Mouse (Mus musculus) CH12.LX (cell line): ENCODE data around the gene Fam84b. TPM values are rescaled to one million over a fixed set of nuclear protein-coding genes. Genes with fewer than 3 reads are reported as not detected.

Experiments
- DNase-seq: peaks from one replicate; pipeline ENCODE4 v3.0.0-alpha.2; 2013; ENCODE audit errors: extremely low read depth
- H3K27ac ChIP-seq: 2 replicates; pipeline ENCODE4 v1.5.1; 2012; ENCODE audit warnings: low read depth, mild to moderate bottlenecking, control low read depth, moderate library complexity; ENCODE audit not compliant: insufficient read depth
- H3K27me3 ChIP-seq: replicated peaks from 2 replicates; pipeline ENCODE3; 2012; ENCODE audit warnings: inconsistent platforms
- H3K36me3 ChIP-seq, 2 experiments: replicated peaks in 1 of 2; 2 replicates each; pipeline versions ENCODE3 to v1.6.1; 2012; ENCODE audit warnings: inconsistent platforms in 1 of 2, low read length in 1 of 2, mild to moderate bottlenecking in 1 of 2, mixed read lengths in 1 of 2, moderate library complexity in 1 of 2; ENCODE audit not compliant: control insufficient read depth in 1 of 2, insufficient read depth in 1 of 2
- H3K4me1 ChIP-seq, 2 experiments: 2 replicates each; pipeline ENCODE4 v1.6.1; 2012; ENCODE audit warnings: inconsistent platforms in 1 of 2, moderate library complexity in 1 of 2; ENCODE audit not compliant: insufficient read depth in 2 of 2, control insufficient read depth in 1 of 2
- H3K4me2 ChIP-seq: 2 replicates; pipeline ENCODE4 v1.6.1; 2012; ENCODE audit warnings: low read depth, mild to moderate bottlenecking, control low read depth; ENCODE audit not compliant: poor library complexity, insufficient read depth, severe bottlenecking
- H3K4me3 ChIP-seq, 3 experiments: fragments of 150-350 bp in 1 of 3; sonication (generic) in 1 of 3; replicated peaks in 1 of 3; 2 replicates each; pipeline versions ENCODE3 to v1.5.1; 2011 to 2012; ENCODE audit warnings: low read depth in 2 of 3, low read length in 2 of 3, mild to moderate bottlenecking in 2 of 3, moderate library complexity in 2 of 3, control low read depth in 1 of 3, improper control_type of control experiment in 1 of 3, inconsistent platforms in 1 of 3, mixed read lengths in 1 of 3; ENCODE audit not compliant: poor library complexity in 1 of 3
- H3K79me2 ChIP-seq: replicated peaks from 2 replicates; pipeline ENCODE4 v1.6.1; 2012; ENCODE audit warnings: mild to moderate bottlenecking, moderate library complexity; ENCODE audit not compliant: control insufficient read depth, poor library complexity, insufficient read depth, severe bottlenecking; ENCODE audit errors: extremely low read depth
- H3K9ac ChIP-seq: 2 replicates; pipeline ENCODE4 v1.6.1; 2012; ENCODE audit warnings: low read depth, mild to moderate bottlenecking, control low read depth, moderate library complexity; ENCODE audit not compliant: insufficient read depth
- H3K9me3 ChIP-seq: replicated peaks from 2 replicates; pipeline ENCODE3; 2012; ENCODE audit warnings: low read length, inconsistent platforms, mixed read lengths
- BHLHE40 ChIP-seq: IDR thresholded peaks from 2 replicates; pipeline ENCODE4 v1.6.1; 2011; ENCODE audit warnings: mild to moderate bottlenecking, low read depth, low read length, improper control_type of control experiment
- CHD1 ChIP-seq: IDR thresholded peaks from 2 replicates; pipeline ENCODE4 v1.6.1; 2012; ENCODE audit warnings: low read depth, low read length, improper control_type of control experiment, inconsistent platforms
- CHD2 ChIP-seq: IDR thresholded peaks from 2 replicates; pipeline ENCODE4 v1.6.1; 2011; ENCODE audit warnings: low read length, improper control_type of control experiment
- E2F4 ChIP-seq: IDR thresholded peaks from 2 replicates; pipeline ENCODE4 v1.6.1; 2011; ENCODE audit warnings: low read depth, low read length, improper control_type of control experiment; ENCODE audit not compliant: insufficient replicate concordance
- ELF1 ChIP-seq: IDR thresholded peaks from 2 replicates; pipeline ENCODE4 v1.6.1; 2014; ENCODE audit warnings: low read depth, mild to moderate bottlenecking, inconsistent platforms, low read length, improper control_type of control experiment
- ETS1 ChIP-seq: conservative IDR thresholded peaks from 2 replicates; pipeline ENCODE4 v1.6.1; 2012; ENCODE audit warnings: low read depth, mild to moderate bottlenecking, inconsistent platforms, low read length, improper control_type of control experiment, moderate library complexity
- IRF4 ChIP-seq: IDR thresholded peaks from 2 replicates; pipeline ENCODE4 v1.6.1; 2014; ENCODE audit warnings: low read depth, mild to moderate bottlenecking, inconsistent platforms, low read length, improper control_type of control experiment
- MAFK ChIP-seq: IDR thresholded peaks from 2 replicates; pipeline ENCODE4 v1.6.1; 2011; ENCODE audit warnings: low read length, improper control_type of control experiment; ENCODE audit not compliant: insufficient replicate concordance
- MAX ChIP-seq: IDR thresholded peaks from 2 replicates; pipeline ENCODE4 v1.6.1; 2011; ENCODE audit warnings: low read length, improper control_type of control experiment
- MXI1 ChIP-seq: IDR thresholded peaks from 2 replicates; pipeline ENCODE4 v1.6.1; 2011; ENCODE audit warnings: mild to moderate bottlenecking, low read depth, low read length, improper control_type of control experiment
- MYC ChIP-seq: IDR thresholded peaks from 2 replicates; pipeline ENCODE4 v1.6.1; 2011; ENCODE audit warnings: low read depth, mild to moderate bottlenecking, improper control_type of control experiment, low read length
- NELFE ChIP-seq: IDR thresholded peaks from 2 replicates; pipeline ENCODE4 v1.6.1; 2011; ENCODE audit warnings: low read depth, low read length, improper control_type of control experiment
- POLR2A ChIP-seq: IDR thresholded peaks from 2 replicates; pipeline ENCODE4 v1.6.1; 2011; ENCODE audit warnings: low read depth, mild to moderate bottlenecking, improper control_type of control experiment, low read length
- POLR2AphosphoS2 ChIP-seq: IDR thresholded peaks from 2 replicates; pipeline ENCODE4 v1.6.1; 2011; ENCODE audit warnings: low read depth, low read length, improper control_type of control experiment
- RCOR1 ChIP-seq: conservative IDR thresholded peaks from 2 replicates; pipeline ENCODE4 v1.6.1; 2012; ENCODE audit warnings: low read depth, mild to moderate bottlenecking, inconsistent platforms, low read length, improper control_type of control experiment
- SMC3 ChIP-seq: IDR thresholded peaks from 2 replicates; pipeline ENCODE4 v1.6.1; 2011; ENCODE audit warnings: low read depth, low read length, improper control_type of control experiment
- TBP ChIP-seq: conservative IDR thresholded peaks from 2 replicates; pipeline ENCODE4 v1.6.1; 2011; ENCODE audit warnings: low read depth, low read length, improper control_type of control experiment
- TCF12 ChIP-seq: IDR thresholded peaks from 2 replicates; pipeline ENCODE4 v1.6.1; 2014; ENCODE audit warnings: low read depth, mild to moderate bottlenecking, inconsistent platforms, low read length, improper control_type of control experiment
- USF1 ChIP-seq: IDR thresholded peaks from 2 replicates; pipeline ENCODE4 v1.6.1; 2014; ENCODE audit warnings: low read depth, mild to moderate bottlenecking, inconsistent platforms, low read length, improper control_type of control experiment
- USF2 ChIP-seq: conservative IDR thresholded peaks from 2 replicates; pipeline ENCODE4 v1.6.1; 2011; ENCODE audit warnings: low read depth, low read length, improper control_type of control experiment
- ZC3H11A ChIP-seq: IDR thresholded peaks from 2 replicates; pipeline ENCODE4 v1.6.1; 2012; ENCODE audit warnings: low read depth, mild to moderate bottlenecking, inconsistent platforms, low read length, improper control_type of control experiment
- dilution Hi-C: fragments of 300-500 bp; cut with MboI; formaldehyde crosslinking; loops from 2 replicates; pipeline ENCODE4 v1.14.3; 2020; ENCODE audit warnings: low sequenced_read_pairs; ENCODE audit not compliant: extremely low pct_unique_long_range_greater_than_20kb, extremely low pct_ligation_motif_present
- in situ Hi-C: fragments of 300-500 bp; cut with MboI; formaldehyde crosslinking; loops from 3 replicates; pipeline ENCODE4 v1.14.3; 2019; ENCODE audit warnings: low sequenced_read_pairs, low pct_ligation_motif_present, low pct_unique_long_range_greater_than_20kb, mixed read lengths
- polyA plus RNA-seq: library from polyadenylated mRNA; unstranded; fragments of >175 nt; gene quantifications from 2 replicates; pipeline ENCODE4 v1.2.1, GENCODE M21; 2012; ENCODE audit warnings: low read depth; ENCODE audit not compliant: insufficient read length
- total RNA-seq, 2 experiments: library from RNA; depleted of rRNA; stranded (reverse); fragments of 300-350 nt in 1 of 2; fragments of >200 nt in 1 of 2; gene quantifications; 2 replicates each; pipeline ENCODE4 v1.2.3; 2012 to 2014

Fam84b gene
- total and polyA plus RNA-seq, 3 experiments, result 0.51 to 3.0 (median 0.76) TPM

DNA sequence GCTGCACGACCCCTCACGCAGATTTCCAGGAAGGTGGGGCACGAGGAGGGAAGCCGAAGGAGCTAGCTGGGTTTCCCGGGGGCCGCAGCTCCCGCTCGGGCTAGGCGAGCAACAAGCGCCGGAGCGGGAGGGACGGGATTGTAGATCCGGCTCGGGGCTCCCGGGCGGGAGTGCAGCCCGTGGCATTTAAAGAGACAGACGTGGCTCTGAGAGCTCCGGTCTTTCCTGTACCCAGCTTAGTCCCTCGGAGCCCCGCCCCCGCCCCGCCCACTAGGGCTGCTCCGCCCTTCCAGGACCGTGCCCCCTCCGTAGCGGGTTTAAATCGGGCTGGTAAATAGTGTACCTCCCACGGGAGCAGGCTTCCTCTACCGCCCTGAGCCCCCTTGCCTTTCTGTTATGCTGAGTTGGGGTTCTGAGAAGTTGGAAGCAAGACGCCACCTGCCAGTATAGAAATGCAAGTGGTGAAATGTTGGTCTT lies 28.8 kb downstream of the Fam84b start (continued):
- no peak for TF ChIP-seq RCOR1
- no peak for TF ChIP-seq MAFK
- TF ChIP-seq BHLHE40, result no peak
- TF ChIP-seq SMC3, result no peak
- no peak for TF ChIP-seq TBP
- TF ChIP-seq ETS1, result no peak; the same call in 1 of the 2 replicates
- TF ChIP-seq USF2, result no peak
- TF ChIP-seq POLR2AphosphoS2, result no peak
- TF ChIP-seq CHD1, result no peak
- no peak for TF ChIP-seq IRF4
- TF ChIP-seq MYC, result no peak

DNA sequence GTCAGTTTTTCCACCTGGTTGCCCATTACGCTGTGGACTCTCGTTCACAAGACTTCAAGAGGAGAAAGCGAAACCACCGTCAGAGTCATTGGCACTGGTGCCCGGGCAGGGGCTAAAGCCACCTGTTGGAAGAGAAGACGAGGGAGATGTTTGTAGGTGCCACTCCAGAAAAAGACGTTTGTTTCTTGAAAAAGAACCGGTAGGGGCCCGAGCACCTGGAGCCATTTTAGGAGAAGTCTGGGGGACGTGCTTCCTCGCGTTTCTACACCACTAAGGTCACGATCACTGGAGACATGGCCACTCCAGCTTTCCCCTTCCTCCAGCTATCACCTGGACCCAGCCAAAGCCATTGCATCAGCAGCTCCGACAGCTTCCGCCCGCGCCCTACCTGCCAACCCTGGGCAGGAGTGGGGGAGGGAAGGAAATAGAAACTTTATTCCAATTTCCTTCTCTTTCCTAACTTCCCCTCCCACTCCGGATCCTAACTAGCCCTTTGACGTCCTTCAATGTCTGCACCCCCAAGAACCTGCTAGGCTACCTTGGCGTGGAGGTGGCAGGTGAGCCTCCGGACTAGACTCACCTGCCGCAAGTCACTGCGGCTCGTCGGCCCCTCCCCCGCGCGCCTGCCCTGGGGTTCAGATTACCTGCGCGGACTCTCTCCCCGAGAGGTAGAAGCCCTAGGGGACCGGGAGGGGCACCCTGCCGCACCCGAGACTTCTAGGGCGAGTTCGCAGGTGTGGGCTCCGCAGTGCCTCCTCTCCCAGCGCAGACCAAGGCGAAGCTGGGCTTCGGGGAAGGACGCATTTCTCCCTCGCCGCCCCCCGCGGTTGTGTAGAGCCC lies 29.5 kb downstream of the Fam84b start:
- H3K4me2 ChIP-seq, result peak overlapping the region; percentile 52
- H3K9ac ChIP-seq, result peak overlapping the region; percentile 41
- peaks cover 0 to 18% of the 10 kb centered on the region in 2 experiments; a peak in 2 of 4 replicates for H3K4me1 ChIP-seq
- in situ Hi-C loops, result no loop called here
- peak overlapping the region; percentile 28 to 74 (median 62) for H3K4me3 ChIP-seq
- H3K79me2 ChIP-seq, result no peaks in the 10 kb centered on the region
- no peak overlapping the region for H3K27ac ChIP-seq
- no peak for TF ChIP-seq ZC3H11A
- TF ChIP-seq TBP, result no peak
- no peak for TF ChIP-seq E2F4
- TF ChIP-seq POLR2AphosphoS2, result no peak
- TF ChIP-seq MAX, result no peak
- no peak for TF ChIP-seq ELF1
- TF ChIP-seq MXI1, result no peak
- no peak for TF ChIP-seq USF1
- TF ChIP-seq MAFK, result no peak
- TF ChIP-seq NELFE, result no peak
- TF ChIP-seq TCF12, result no peak
- TF ChIP-seq POLR2A, result no peak
- no peak for TF ChIP-seq IRF4
- no peak for TF ChIP-seq CHD2
- no peak for DNase-seq
- peaks cover 0 to 9% of the 10 kb centered on the region in 2 experiments for H3K36me3 ChIP-seq
- peaks cover 16% of the 10 kb centered on the region for H3K9me3 ChIP-seq
- no peaks in the 10 kb centered on the region for H3K27me3 ChIP-seq
- dilution Hi-C loops, result no loop called here
